Mouse (Mus musculus) adrenal gland, postnatal 25 days (tissue): ENCODE data around the gene Cdc42bpb. TPM values are rescaled to one million over a fixed set of nuclear protein-coding genes. Genes with fewer than 3 reads are reported as not detected.

Experiments
- DNase-seq: peaks from one replicate; pipeline ENCODE4 v3.0.0; 2021; ENCODE audit warnings: mixed read lengths
- long read RNA-seq: library from polyadenylated mRNA; stranded (forward); transcript quantifications from one replicate; pipeline ENCODE4 v2.0.0, GENCODE M21; 2021
- total RNA-seq: library from RNA; stranded (reverse); gene quantifications from 2 replicates; pipeline ENCODE4 v1.2.3, GENCODE M21; 2021

Gene Cdc42bpb
- 123 and 157 TPM in 2 replicates for total RNA-seq
- long read RNA-seq, full-length matches to known transcripts, result 3 of 14 reads
- long read RNA-seq, partial matches to known transcripts, result 7 of 14 reads
- long read RNA-seq, other reads (novel, unspliced or antisense), result 4 of 14 reads

DNA sequence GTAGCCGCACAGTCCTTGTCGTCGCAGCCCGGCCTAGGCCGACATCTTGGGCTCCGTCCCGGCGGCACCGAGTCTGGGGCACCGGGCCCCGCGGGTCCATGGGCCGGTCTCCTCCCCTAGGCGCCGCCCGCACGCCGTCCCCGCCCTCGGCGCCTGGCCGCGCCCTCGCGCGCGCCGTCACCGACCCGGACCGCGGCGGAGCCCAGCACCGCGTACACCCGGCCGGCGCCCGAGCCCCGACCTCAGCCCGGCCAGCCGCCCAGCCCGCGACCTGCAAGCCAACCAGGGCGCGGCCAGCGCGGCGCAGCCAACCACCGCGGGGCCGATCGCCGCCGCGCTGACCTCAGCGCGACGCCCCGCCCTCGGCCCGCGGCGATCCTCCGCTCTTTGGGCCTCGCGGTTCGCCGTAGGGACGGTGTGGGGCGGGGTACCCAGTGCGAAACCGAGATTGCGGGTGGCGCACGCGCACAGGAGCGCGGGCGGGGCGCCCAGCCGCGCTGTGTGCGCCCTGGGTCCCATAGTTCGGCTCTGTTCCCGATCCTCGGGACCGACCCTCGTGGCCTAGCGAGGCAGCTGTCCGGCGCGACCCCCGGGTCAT is at the start of gene Cdc42bpb:
Cdc42bpb (minus strand) TSS at position 343 of the 598 bp plus-strand sequence.
- peak; percentile 95 for DNase-seq

DNA sequence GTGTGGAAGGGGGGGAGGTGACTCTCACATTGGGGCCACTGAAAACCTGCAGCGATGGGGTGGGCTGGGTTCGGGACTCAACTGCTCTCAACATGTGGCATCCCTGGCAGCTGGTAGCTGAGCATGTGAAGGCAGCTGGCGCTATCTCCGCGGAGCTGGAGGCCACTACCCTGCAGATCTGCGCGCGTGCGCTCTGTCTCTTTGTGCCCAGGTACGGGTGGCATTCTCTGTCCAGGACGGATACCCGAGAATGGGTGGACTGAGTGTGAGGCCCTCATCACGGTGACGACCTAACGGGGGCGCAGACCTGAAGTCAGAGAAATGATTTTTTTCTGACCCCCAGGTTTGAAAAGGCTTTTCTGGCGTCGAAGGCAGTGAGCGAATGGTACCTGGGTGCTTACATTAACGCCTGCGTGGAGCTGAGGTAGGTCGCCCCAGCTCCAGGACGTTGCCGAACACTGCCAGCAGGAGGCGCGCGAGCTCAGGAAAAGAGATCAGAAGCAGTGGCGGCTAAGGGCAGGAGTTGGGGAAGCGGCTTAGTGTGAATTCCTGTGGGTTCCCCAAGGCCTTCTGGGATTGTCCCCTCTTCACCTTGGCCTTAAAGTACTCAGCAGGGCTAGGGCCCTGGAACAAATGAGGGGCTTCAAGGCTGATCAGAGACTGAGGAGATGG is 48.4 kb upstream of the Cdc42bpb start:
- DNase-seq, result peak; percentile 95

- DNase-seq, result peak; percentile 86
These were observed 47.7 kb upstream of the Cdc42bpb start for GRCm38 (mm10) chr12:111425258-111425657.

- no peak for DNase-seq
These were observed 47.0 kb upstream of the Cdc42bpb start for GRCm38 (mm10) chr12:111424547-111424946.

DNA sequence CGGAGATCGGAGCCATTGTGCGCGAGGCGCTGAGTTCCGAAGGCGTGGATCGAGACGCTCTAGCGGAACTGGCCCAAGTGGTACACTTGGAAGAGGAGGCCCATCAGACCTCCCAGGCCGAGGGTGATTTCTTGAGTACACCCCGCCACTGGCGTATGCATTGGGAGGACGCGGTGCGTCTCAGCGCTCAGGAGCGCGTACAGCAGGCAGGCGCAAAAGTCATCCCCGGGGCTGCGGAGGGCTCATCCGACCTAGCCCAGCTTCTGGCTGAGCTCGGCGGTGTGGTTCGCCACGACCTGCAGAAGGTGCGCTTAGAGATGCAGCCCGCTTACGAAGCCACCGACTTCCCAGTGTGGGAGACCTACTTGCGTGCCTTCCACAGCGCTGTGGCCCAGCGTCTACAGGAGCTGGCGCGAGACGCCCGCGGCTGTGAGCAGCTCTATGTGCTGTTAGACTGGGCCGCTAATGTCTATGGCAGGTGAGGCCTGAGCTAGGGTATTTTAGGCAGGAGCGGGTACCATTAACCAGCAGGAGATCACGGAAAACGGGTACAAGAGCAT is 46.1 kb upstream of the Cdc42bpb start:
- DNase-seq, result no peak

DNA sequence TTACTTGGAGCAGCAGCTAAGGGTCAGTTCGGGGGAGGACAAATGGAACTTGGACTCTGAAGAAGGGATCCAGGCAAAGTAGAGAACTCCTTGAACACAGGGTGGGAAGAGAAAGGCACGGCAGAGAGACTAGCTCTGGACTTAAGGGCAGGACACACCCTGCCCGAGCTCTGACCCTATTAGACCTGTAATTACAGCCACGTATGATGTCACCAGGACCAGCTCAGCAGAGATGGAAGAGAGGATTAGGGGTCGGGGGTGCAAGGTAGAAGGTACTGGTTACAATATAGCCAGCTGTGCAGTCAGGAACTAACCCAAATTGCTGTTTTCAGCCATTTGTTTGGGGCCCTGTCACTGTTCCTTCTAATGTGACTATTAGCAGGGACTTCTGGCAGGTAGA is 45.3 kb upstream of the Cdc42bpb start:
- DNase-seq, result no peak

GRCm38 (mm10) chr12:111420946-111421709 is 43.6 kb upstream of the Cdc42bpb start:
- DNase-seq, result no peak

DNA sequence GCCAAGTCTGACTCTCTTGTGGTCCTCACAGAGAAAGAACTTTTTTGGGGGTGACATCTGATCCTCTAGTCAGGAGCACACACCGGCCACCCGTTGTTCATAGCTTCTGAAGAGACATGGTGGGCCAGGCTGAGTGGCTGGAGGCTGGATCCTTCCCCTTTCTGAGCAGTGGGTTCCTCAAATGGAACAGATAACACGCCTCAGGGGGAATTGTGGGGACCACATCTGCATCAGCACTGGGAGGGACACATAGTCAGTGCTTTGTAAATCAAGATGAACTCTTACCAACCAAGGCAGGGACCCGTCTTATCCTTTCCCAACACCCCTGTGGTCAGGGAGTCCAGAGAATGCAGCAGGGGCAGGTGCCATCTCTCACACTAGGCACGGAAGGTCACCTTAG is 42.4 kb upstream of the Cdc42bpb start:
- no peak for DNase-seq

GRCm38 (mm10) chr12:111416921-111417779 is 39.6 kb upstream of the Cdc42bpb start, which contains the start of gene Exoc3l4:
Exoc3l4 (plus strand) TSS chr12:111417017.
- no peak for DNase-seq

DNA sequence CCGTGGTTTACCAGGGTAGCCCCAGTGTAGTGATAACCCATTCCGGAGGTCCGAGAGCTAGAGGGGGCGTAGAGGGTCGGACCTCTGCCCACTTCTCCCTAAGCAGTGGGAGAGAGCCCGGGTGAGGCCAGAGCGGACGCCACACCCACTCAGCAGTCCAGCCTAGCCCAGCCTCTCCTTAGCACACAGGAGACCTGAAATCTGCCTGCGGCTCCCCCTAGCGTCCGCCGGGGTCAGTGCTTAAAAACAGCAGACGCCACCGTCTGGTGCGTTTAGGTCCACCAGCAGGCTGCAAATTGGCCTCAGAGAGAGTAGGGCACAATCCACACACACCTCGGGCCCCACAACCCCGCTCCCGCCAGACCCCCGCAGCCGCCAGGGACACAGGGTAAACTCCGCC is 35.8 kb upstream of the Cdc42bpb start:
- DNase-seq, result peak; percentile 92

- no peak for DNase-seq
These were observed 35.2 kb upstream of the Cdc42bpb start for GRCm38 (mm10) chr12:111412581-111413284.

GRCm38 (mm10) chr12:111411631-111412355 is 34.3 kb upstream of the Cdc42bpb start:
- no peak for DNase-seq

GRCm38 (mm10) chr12:111409583-111409982 is 32.1 kb upstream of the Cdc42bpb start:
- DNase-seq, result no peak

- no peak for DNase-seq
These were observed 29.1 kb upstream of the Cdc42bpb start, which contains the start of gene Lbhd2 for GRCm38 (mm10) chr12:111406622-111407021. Lbhd2 (plus strand) TSS chr12:111406809.

DNA sequence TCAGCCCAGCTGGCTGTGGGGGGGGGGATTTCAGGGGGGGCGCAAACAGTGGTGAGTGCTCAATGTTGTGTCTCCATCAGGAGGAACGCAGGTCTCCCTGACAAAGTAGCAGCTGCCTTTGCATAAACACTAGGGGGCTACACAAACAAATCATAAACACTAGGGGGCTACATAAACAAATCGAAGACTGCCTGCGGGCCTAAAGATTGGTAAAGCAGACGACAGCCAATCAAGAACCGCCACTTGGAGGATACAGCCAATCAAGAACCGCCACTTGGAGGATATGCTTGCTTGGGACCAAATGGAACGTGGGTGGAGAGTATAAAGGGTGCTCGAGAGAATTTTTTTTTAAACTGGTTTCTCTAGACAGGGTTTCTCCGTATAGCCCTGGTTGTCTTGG is 27.4 kb upstream of the Cdc42bpb start:
- DNase-seq, result no peak

DNA sequence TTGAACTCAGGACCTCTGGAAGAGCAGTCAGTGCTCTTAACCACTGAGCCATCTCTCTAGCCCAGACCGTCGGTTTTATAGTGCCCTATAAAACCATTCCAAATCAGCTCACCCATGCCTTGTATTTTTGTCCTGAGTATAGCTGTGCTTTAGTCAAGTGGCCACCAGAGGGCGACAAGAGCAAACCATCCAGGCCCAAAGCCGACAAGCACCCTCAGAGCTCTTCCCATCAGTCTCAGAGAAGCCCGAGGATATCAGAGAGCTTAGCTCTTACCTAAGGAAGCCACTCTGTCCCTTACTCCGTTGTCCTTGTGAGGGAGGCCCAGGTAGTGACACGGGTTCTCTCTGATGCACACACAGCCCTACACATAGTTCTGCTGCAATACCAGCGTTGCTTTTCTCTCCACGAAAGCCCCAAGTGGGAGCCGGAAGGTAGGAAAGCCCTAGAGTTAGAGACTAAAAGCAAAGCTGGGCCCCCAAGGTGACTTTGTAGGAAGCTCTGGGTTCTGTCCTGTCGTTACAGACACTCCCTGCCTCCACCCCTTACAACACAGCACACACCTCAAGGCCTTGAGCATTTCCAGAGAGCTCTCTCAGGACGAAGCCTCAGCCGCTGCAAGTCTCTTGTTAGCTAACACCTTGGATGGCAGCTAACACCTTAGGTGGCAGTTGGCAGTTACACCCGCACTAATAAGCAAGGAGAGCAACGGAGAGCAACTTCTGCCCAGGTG is 24.1 kb upstream of the Cdc42bpb start:
- DNase-seq, result peak; percentile 76

DNA sequence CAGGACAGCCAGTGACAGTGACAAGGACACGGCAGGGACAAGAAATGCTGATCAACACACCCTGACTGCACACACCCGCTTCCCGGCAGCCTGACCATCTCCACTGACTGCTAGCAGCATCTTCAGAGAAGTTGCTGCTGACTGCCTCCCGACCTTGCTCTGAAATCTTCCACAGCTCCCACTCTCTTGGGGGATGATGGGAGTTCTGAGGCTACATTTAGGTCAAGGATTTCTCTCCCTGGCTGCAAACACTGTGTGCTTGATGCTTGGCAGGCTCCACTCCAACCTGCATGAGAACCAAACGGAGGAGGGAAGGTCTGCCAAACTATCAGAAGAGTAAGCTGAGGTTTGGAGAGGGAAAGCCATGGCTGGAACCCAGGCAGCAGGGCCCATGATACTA is 19.5 kb upstream of the Cdc42bpb start:
- peak; percentile 34 for DNase-seq

- DNase-seq, result peak; percentile 46
These were observed 16.5 kb upstream of the Cdc42bpb start for GRCm38 (mm10) chr12:111394008-111394407.

- DNase-seq, result no peak
These were observed 9.6 kb upstream of the Cdc42bpb start for GRCm38 (mm10) chr12:111387146-111387545.
